Mouse (Mus musculus): Measurements from ENCODE around the gene Ptdss2. TPM values are rescaled to one million over a fixed set of nuclear protein-coding genes. Genes with fewer than 3 reads are reported as not detected.

Gene Ptdss2
- polyA plus RNA-seq, 1 experiment, result 84.6 TPM

DNA sequence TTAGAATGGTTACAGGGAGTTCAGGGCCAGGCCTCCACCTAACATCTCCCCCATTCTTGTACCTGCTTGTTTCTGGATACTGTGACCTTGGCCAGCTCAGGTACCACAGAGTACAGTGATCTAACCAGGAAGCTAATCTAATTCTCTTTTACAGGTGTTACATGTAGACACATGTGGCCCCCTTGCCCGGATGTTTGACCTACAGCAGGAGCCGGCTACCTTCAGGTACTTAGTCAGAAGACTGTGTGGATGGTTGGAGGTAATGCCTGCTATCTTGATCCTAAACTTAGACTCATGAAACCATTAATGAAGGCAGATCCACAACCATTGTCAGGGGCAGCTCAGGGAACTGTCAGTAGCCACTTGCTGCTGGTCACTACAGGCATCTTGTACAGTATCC, 73.6 kb downstream of the Ptdss2 start:
- no peak overlapping the region for H3K27ac ChIP-seq (ENCODE audit: control insufficient read depth, insufficient read depth, low read depth, low read length, poor library complexity)
- WGBS, result 92% methylated on average over 2 of the region's 2 CpGs
- H3K4me1 ChIP-seq (ENCODE audit: control insufficient read depth, insufficient read depth, low read length), result peaks cover 2% of the 10 kb centered on the region; the same call in 1 of the 2 replicates
- TF ChIP-seq CTCF (IDR thresholded peaks at IDR 0.05; ENCODE audit: control insufficient read depth, insufficient read depth, low read length) (no peak), POLR2A (IDR thresholded peaks at IDR 0.05; ENCODE audit: borderline replicate concordance, control insufficient read depth, low read depth, low read length) (no peak)
- no peak overlapping the region for H3K4me3 ChIP-seq (replicated peaks; ENCODE audit: control insufficient read depth, low read depth, low read length)

GRCm38 (mm10) chr7:141196619-141197282, 74.6 kb downstream of the Ptdss2 start:
- no peak for TF ChIP-seq CTCF (IDR thresholded peaks at IDR 0.05; ENCODE audit: control insufficient read depth, insufficient read depth, low read length)
- H3K27ac ChIP-seq (ENCODE audit: control insufficient read depth, insufficient read depth, low read depth, low read length, poor library complexity), result no peak overlapping the region
- H3K4me1 ChIP-seq (ENCODE audit: control insufficient read depth, insufficient read depth, low read length), result peaks cover 2% of the 10 kb centered on the region; the same call in 1 of the 2 replicates
- WGBS, result 84% methylated on average over 8 of the region's 8 CpGs
- H3K4me3 ChIP-seq (replicated peaks; ENCODE audit: control insufficient read depth, low read depth, low read length), result no peak overlapping the region

DNA sequence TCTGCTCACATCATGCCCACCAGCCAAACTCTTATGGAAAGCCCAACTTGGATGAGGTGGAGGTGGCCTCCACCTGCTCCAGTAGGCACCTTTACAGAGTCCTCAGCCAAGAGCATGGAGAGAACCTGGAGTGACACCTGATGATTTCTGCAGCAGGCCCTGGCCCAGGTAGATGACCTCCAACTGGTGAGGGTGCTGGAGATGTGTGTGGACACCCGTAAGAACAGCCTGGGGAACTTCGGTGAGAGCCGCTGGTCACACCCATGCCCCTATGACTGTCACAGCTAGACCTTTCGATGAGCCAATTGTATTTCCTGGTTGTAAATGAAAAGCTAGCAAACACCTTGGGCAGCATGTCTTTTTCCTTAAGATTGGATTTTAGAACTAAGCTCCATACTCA, 75.9 kb downstream of the Ptdss2 start:
- 89% methylated on average over 4 of the region's 4 CpGs for WGBS
- Histone ChIP-seq H3K27ac (ENCODE audit: control insufficient read depth, insufficient read depth, low read depth, low read length, poor library complexity) (no peak overlapping the region), H3K4me1 (ENCODE audit: control insufficient read depth, insufficient read depth, low read length) (no peaks in the 10 kb centered on the region; the same call in 1 of the 2 replicates), H3K4me3 (replicated peaks; ENCODE audit: control insufficient read depth, low read depth, low read length) (no peak overlapping the region)
- TF ChIP-seq POLR2A (IDR thresholded peaks at IDR 0.05; ENCODE audit: borderline replicate concordance, control insufficient read depth, low read depth, low read length) (no peak), CTCF (IDR thresholded peaks at IDR 0.05; ENCODE audit: control insufficient read depth, insufficient read depth, low read length) (no peak)

DNA sequence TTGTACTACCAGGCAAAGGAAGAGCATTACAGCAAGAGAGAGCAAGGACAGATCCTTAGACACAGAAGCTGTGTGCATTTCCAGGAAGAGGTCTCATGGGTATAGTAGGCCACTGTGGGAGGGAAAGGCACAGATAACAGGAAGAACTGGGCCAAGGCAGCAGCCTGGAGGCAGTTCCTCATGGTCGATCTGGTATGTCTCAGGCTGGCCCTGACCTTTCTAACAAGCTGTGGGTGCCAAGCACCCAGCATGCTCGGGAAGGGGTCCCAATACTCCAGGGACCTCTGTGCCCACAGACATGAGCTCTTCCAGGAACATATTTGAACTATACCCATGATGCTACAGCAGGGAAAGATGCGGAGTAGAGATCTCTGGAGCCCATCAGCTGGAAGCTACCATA, 82.4 kb downstream of the Ptdss2 start:
- WGBS, result 52% methylated on average over 3 of the region's 3 CpGs
- H3K4me1 ChIP-seq (ENCODE audit: control insufficient read depth, insufficient read depth, low read length), result peaks cover 3% of the 10 kb centered on the region

DNA sequence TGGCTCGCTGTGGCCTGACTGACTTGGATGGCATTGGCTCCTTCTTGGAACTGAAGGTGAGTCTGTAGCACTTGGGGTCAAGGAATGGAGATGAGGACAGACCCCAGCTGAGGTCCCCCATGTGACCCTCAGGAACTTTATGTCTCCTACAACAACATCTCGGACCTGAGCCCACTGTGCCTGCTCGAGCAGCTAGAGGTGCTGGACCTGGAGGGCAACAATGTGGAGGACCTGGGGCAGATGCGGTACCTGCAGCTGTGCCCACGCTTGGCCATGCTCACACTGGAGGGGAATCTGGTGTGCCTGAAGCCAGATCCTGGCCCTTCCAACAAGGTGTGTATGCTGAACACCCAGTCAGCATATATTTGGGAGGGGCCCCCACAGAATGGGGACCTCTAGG, 83.3 kb downstream of the Ptdss2 start:
- H3K4me1 ChIP-seq (ENCODE audit: control insufficient read depth, insufficient read depth, low read length), result peaks cover 6% of the 10 kb centered on the region
- no peak overlapping the region for H3K27ac ChIP-seq (ENCODE audit: control insufficient read depth, insufficient read depth, low read depth, low read length, poor library complexity)
- TF ChIP-seq POLR2A (IDR thresholded peaks at IDR 0.05; ENCODE audit: borderline replicate concordance, control insufficient read depth, low read depth, low read length), result no peak
- TF ChIP-seq CTCF (IDR thresholded peaks at IDR 0.05; ENCODE audit: control insufficient read depth, insufficient read depth, low read length), result no peak
- no peak overlapping the region for H3K4me3 ChIP-seq (replicated peaks; ENCODE audit: control insufficient read depth, low read depth, low read length)
- WGBS, result 86% methylated on average over 5 of the region's 5 CpGs

More for the DNA sequence above, 82.4 kb downstream of the Ptdss2 start:
- H3K27ac ChIP-seq (ENCODE audit: control insufficient read depth, insufficient read depth, low read depth, low read length, poor library complexity), result no peak overlapping the region
- TF ChIP-seq POLR2A (IDR thresholded peaks at IDR 0.05; ENCODE audit: borderline replicate concordance, control insufficient read depth, low read depth, low read length), result no peak
- TF ChIP-seq CTCF (IDR thresholded peaks at IDR 0.05; ENCODE audit: control insufficient read depth, insufficient read depth, low read length), result no peak
- no peak overlapping the region for H3K4me3 ChIP-seq (replicated peaks; ENCODE audit: control insufficient read depth, low read depth, low read length)

- WGBS, result 89% methylated on average over 18 of the region's 18 CpGs
- no peak for TF ChIP-seq POLR2A (IDR thresholded peaks at IDR 0.05; ENCODE audit: borderline replicate concordance, control insufficient read depth, low read depth, low read length)
- TF ChIP-seq CTCF (IDR thresholded peaks at IDR 0.05; ENCODE audit: control insufficient read depth, insufficient read depth, low read length), result no peak
- Histone ChIP-seq H3K4me3 (replicated peaks; ENCODE audit: control insufficient read depth, low read depth, low read length) (no peak overlapping the region), H3K27ac (ENCODE audit: control insufficient read depth, insufficient read depth, low read depth, low read length, poor library complexity) (no peak overlapping the region), H3K4me1 (ENCODE audit: control insufficient read depth, insufficient read depth, low read length) (peaks cover 6% of the 10 kb centered on the region)
These were observed 84.2 kb downstream of the Ptdss2 start for GRCm38 (mm10) chr7:141206182-141206937.

Other genes starting within 250 kb of the Ptdss2 start
- 239 and 252 TPM in 2 replicates for gene Psmd13, start 240.4 kb upstream of the Ptdss2 start, polyA plus RNA-seq (2011; ENCODE audit: insufficient read depth, insufficient read length, low replicate concordance, missing spikeins)
- 13.1 and 27.0 TPM in 2 replicates for gene Sirt3, start 240.1 kb upstream of the Ptdss2 start, polyA plus RNA-seq (2011; ENCODE audit: insufficient read depth, insufficient read length, low replicate concordance, missing spikeins)
- not detected in 2 replicates for gene Cox8b, start 221.9 kb upstream of the Ptdss2 start, polyA plus RNA-seq (2011; ENCODE audit: insufficient read depth, insufficient read length, low replicate concordance, missing spikeins)
- gene Nlrp6, start 201.5 kb upstream of the Ptdss2 start, polyA plus RNA-seq (2011; ENCODE audit: insufficient read depth, insufficient read length, low replicate concordance, missing spikeins), result 1.9 and 3.1 TPM in 2 replicates
- 6.9 and 13.3 TPM in 2 replicates for gene Pgghg, start 181.0 kb upstream of the Ptdss2 start, polyA plus RNA-seq (2011; ENCODE audit: insufficient read depth, insufficient read length, low replicate concordance, missing spikeins)
- gene Ifitm5, start 172.1 kb upstream of the Ptdss2 start, polyA plus RNA-seq (2011; ENCODE audit: insufficient read depth, insufficient read length, low replicate concordance, missing spikeins), result 1.7 TPM in 1 of 2 replicates, not detected in the other
- gene Gm45717, start 166.4 kb upstream of the Ptdss2 start, polyA plus RNA-seq (2011; ENCODE audit: insufficient read depth, insufficient read length, low replicate concordance, missing spikeins), result not detected in 2 replicates
- gene Ifitm2, start 166.4 kb upstream of the Ptdss2 start, polyA plus RNA-seq (2011; ENCODE audit: insufficient read depth, insufficient read length, low replicate concordance, missing spikeins), result 71.7 and 147 TPM in 2 replicates
- gene Ifitm1, start 155.2 kb upstream of the Ptdss2 start, polyA plus RNA-seq (2011; ENCODE audit: insufficient read depth, insufficient read length, low replicate concordance, missing spikeins), result 32.8 and 82.9 TPM in 2 replicates
- 166 and 209 TPM in 2 replicates for gene Ifitm3, start 111.6 kb upstream of the Ptdss2 start, polyA plus RNA-seq (2011; ENCODE audit: insufficient read depth, insufficient read length, low replicate concordance, missing spikeins)
- 195 and 524 TPM in 2 replicates for gene Ifitm6, start 104.5 kb upstream of the Ptdss2 start, polyA plus RNA-seq (2011; ENCODE audit: insufficient read depth, insufficient read length, low replicate concordance, missing spikeins)
- gene Gm17387, start 93.3 kb upstream of the Ptdss2 start, polyA plus RNA-seq (2011; ENCODE audit: insufficient read depth, insufficient read length, low replicate concordance, missing spikeins), result not detected in 2 replicates
- 0.36 and 2.1 TPM in 2 replicates for gene B4galnt4, start 61.3 kb upstream of the Ptdss2 start, polyA plus RNA-seq (2011; ENCODE audit: insufficient read depth, insufficient read length, low replicate concordance, missing spikeins)
- 5.4 and 15.9 TPM in 2 replicates for gene Pkp3, start 44.2 kb upstream of the Ptdss2 start, polyA plus RNA-seq (2011; ENCODE audit: insufficient read depth, insufficient read length, low replicate concordance, missing spikeins)
- 10.4 and 19.8 TPM in 2 replicates for gene Sigirr, start 21.8 kb upstream of the Ptdss2 start, polyA plus RNA-seq (2011; ENCODE audit: insufficient read depth, insufficient read length, low replicate concordance, missing spikeins)
- gene Ano9, start 4.6 kb upstream of the Ptdss2 start, polyA plus RNA-seq (2011; ENCODE audit: insufficient read depth, insufficient read length, low replicate concordance, missing spikeins), result 2.5 TPM in 1 of 2 replicates, not detected in the other
- gene Rnh1, start 50.5 kb downstream of the Ptdss2 start, polyA plus RNA-seq (2011; ENCODE audit: insufficient read depth, insufficient read length, low replicate concordance, missing spikeins), result 17.8 and 27.6 TPM in 2 replicates
- gene Hras, start 71.6 kb downstream of the Ptdss2 start, polyA plus RNA-seq (2011; ENCODE audit: insufficient read depth, insufficient read length, low replicate concordance, missing spikeins), result 108 and 168 TPM in 2 replicates
- gene Lrrc56, start 71.8 kb downstream of the Ptdss2 start, polyA plus RNA-seq (2011; ENCODE audit: insufficient read depth, insufficient read length, low replicate concordance, missing spikeins), result 2.2 and 3.1 TPM in 2 replicates
- 0.47 and 1.9 TPM in 2 replicates for gene Lmntd2, start 91.7 kb downstream of the Ptdss2 start, polyA plus RNA-seq (2011; ENCODE audit: insufficient read depth, insufficient read length, low replicate concordance, missing spikeins)
- gene Rassf7, start 93.5 kb downstream of the Ptdss2 start, polyA plus RNA-seq (2011; ENCODE audit: insufficient read depth, insufficient read length, low replicate concordance, missing spikeins), result 10.1 and 17.9 TPM in 2 replicates
- 76.7 and 130 TPM in 2 replicates for gene Phrf1, start 106.4 kb downstream of the Ptdss2 start, polyA plus RNA-seq (2011; ENCODE audit: insufficient read depth, insufficient read length, low replicate concordance, missing spikeins)
- 37.9 and 60.3 TPM in 2 replicates for gene Irf7, start 144.1 kb downstream of the Ptdss2 start, polyA plus RNA-seq (2011; ENCODE audit: insufficient read depth, insufficient read length, low replicate concordance, missing spikeins)
- gene Cdhr5, start 154.4 kb downstream of the Ptdss2 start, polyA plus RNA-seq (2011; ENCODE audit: insufficient read depth, insufficient read length, low replicate concordance, missing spikeins), result not detected in 2 replicates
- gene Sct, start 156.8 kb downstream of the Ptdss2 start, polyA plus RNA-seq (2011; ENCODE audit: insufficient read depth, insufficient read length, low replicate concordance, missing spikeins), result not detected in 2 replicates
- gene Drd4, start 169.6 kb downstream of the Ptdss2 start, polyA plus RNA-seq (2011; ENCODE audit: insufficient read depth, insufficient read length, low replicate concordance, missing spikeins), result not detected in 2 replicates
- 49.1 and 51.4 TPM in 2 replicates for gene Deaf1, start 205.3 kb downstream of the Ptdss2 start, polyA plus RNA-seq (2011; ENCODE audit: insufficient read depth, insufficient read length, low replicate concordance, missing spikeins)
- gene Tmem80, start 205.4 kb downstream of the Ptdss2 start, polyA plus RNA-seq (2011; ENCODE audit: insufficient read depth, insufficient read length, low replicate concordance, missing spikeins), result 23.5 and 33.0 TPM in 2 replicates
- 0.57 and 0.79 TPM in 2 replicates for gene Eps8l2, start 216.5 kb downstream of the Ptdss2 start, polyA plus RNA-seq (2011; ENCODE audit: insufficient read depth, insufficient read length, low replicate concordance, missing spikeins)